Mouse (Mus musculus) adrenal gland, adult 2 months (tissue): Measurements from ENCODE around the gene Htra3. TPM values are rescaled to one million over a fixed set of nuclear protein-coding genes. Genes with fewer than 3 reads are reported as not detected.
A peak's percentile ranks its signal among the peaks of the same experiment; 100 is the strongest.

Experiments
- DNase-seq: peaks from one replicate; pipeline ENCODE4 v3.0.0; 2021
- polyA plus RNA-seq: library from polyadenylated mRNA; depleted of rRNA; stranded (reverse); fragments of >200 nt; gene quantifications from 2 replicates; pipeline ENCODE4 v1.2.3, GENCODE M21; 2012
- total RNA-seq, 2 experiments: library from RNA; stranded (reverse); gene quantifications; 2 replicates each; pipeline ENCODE4 v1.2.3; 2021

The Htra3 gene
- total and polyA plus RNA-seq, 3 experiments: 23.8 to 162 (median 58.0) TPM

DNA sequence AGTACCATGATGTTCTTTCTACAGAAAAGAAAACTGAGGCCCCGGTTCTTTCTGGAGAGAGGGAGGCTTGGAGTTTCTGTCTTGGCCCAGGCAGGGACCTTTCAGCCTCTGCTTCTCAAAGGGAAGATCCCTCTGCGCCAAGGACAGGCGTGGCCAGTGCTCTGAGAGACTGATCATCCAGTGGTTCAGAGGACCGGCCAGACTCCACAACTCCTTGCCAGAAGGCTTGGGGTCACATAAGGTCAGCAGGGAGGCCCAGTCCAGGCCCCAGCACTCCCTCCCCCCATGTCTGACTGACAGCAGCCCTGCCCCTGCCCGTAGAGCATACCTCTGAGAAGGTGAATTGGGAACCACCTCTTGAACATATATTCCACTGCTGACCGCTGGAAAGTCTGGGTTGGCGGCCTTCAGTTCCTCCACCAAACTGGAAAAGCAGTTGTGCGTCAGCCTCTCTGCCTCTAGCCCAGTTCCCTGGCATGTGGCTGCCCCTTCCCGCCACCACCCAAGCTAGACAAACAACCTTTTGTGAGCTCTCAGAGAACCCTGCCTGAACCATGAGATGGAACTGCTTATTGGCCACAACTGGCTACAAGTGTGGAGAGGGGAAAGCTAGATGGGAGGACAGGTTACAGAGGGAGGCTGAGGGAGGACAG, 25.7 kb downstream of the Htra3 start:
- DNase-seq: peak; percentile 49

DNA sequence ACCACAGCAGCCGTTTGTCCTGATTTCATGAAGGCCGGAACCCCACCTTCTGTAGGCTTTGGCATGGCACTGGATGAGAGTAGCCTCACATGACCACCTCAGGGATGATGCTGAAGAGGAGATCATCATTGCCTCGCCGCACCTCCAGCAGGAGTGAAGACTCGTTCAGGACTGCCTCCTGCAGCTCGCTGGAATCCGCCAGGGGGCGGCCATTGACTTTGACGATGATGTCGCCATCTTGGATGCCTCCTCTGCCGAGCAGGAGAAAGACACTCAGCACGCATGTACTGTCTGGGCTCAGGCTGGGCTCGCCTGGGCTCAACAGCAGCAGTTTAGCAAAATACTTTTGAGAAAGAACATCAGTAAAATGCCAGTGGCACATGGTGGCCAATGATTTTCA, 26.7 kb downstream of the Htra3 start:
- no peak for DNase-seq

DNA sequence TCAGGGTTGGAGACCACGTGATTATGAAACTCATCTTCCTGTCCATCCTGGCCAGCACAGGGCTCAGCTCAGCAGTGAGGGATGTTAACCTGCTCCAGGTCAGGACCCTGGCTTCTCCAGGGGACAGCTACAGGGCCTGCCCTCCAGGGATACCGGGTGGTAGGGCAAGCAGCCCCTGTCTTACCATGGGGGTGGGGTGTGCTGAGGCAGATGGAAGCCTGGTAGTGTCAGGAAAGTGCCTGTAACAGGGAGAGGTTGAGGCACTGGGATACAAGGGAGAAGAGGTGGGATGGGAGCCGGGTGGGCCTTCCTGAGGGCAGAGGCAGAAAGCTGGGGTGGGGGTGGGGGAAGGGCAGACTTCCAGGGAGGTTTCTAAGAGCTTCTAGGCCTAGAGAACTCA, 27.3 kb downstream of the Htra3 start:
- no peak for DNase-seq

DNA sequence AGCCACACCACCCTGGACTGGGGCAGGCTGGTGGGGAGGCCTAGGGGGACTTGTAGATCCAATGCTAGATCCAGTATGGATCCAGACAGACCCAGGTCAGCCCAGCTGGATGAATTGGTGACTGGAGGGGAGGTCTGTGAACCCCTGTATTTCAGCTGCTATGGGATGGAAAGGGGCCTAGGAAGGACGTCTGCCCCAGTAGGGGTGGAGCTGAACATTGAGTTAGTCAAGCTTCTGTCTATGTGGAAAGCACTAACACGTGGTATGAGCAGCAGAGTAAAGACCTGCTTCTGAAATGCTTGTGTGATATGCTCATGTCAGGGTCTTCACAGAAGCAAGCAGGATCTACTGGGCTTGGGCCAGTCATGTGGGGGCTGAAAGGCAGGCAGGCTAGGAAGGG, 31.4 kb downstream of the Htra3 start:
- DNase-seq: no peak

DNA sequence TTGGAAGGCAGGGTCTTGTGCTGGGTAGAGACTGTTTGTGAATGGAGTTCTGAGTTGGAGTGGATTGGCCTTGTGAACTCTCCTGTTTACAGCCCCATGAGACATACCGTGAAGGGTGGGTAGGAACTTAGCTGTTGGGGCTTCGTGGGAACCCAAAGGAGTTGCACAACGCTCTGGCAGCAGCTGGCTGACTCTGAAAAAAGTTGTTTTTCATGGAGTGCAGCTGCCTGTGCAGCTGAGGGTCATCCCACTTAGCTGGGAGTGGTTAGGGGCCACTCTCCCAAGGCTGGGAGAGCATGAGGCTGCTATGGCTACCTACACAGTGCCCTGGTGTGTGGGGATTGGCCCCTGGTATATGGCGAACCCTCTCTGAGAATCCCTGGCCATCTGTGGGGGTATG, 32.0 kb downstream of the Htra3 start:
- DNase-seq: peak; percentile 64

DNA sequence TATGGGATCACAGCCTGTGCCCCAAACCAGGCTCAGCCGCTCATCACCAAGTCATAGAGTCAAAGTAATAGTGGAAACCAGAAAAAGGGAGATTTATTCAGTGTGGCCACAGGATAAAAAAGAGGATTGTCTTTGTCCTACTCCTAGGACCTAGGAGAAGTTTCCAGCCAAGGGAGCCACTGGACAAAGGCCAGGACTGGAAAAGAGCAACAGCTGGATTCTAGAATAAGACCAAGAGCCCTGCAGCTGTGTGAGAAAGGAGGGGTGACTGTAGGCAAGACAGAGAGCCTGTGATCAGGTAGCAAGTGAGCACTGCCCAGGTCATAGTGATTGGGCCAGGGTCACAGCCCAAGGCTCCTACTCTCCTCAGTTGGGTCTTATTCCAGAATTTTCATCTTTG, 32.7 kb downstream of the Htra3 start:
- DNase-seq: no peak

DNA sequence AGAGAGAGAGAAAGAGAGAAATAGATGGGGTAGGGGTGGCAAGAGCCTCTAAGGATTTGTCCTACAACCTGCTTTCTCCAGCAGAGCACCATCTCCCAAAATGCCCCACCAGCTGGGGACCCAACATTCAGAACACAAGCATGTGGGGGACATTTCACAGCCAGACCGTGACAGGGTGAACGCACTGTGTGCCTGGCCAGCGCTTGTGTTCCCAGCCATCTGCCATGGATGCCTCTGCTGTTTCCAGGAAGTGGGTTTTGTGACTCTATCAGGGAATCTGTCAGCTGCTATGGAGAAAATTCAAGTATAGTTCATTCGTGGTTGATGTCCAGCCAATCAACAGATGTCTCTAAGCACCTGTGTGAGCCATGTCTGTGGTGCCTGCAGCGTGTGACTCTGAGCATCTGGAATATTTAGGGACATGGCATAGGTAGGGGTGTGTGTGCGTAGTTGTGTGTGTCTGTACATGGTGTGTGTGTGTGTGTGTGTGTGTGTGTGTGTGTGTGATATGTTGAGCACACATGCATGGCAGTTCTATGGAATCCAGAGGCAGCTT, 33.6 kb downstream of the Htra3 start:
- DNase-seq: no peak

DNA sequence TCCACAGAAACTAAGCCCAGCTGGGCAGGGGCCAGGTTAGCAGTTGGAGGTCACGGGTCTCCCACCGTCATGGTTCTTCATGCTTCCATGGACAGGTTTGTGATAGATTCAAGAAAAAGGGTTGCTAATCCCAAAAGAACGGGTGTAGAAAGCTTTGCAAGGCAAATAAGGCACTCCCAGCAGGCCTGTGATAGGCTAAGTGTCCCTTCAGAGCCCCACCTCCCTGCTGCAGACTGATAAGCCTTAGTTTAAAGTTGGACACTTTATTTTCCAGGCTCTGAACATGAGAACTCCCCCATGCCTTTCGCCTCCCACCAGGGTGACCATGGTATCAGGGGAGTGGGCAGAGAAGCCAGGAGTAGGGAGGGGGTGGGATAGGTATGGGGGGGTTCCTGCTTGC, 35.5 kb downstream of the Htra3 start:
- no peak for DNase-seq

GRCm38 (mm10) chr5:35643401-35644048, 36.1 kb downstream of the Htra3 start:
- DNase-seq: no peak

GRCm38 (mm10) chr5:35641961-35642584, 37.5 kb downstream of the Htra3 start:
- DNase-seq: no peak

- DNase-seq: peak; percentile 90
Observed at GRCm38 (mm10) chr5:35636016-35636415, 43.6 kb downstream of the Htra3 start.

- DNase-seq: no peak
Observed at GRCm38 (mm10) chr5:35632841-35633240, 46.7 kb downstream of the Htra3 start.

- DNase-seq: no peak
Observed at GRCm38 (mm10) chr5:35631755-35632154, 47.8 kb downstream of the Htra3 start.

GRCm38 (mm10) chr5:35631224-35631623, 48.4 kb downstream of the Htra3 start:
- no peak for DNase-seq

DNA sequence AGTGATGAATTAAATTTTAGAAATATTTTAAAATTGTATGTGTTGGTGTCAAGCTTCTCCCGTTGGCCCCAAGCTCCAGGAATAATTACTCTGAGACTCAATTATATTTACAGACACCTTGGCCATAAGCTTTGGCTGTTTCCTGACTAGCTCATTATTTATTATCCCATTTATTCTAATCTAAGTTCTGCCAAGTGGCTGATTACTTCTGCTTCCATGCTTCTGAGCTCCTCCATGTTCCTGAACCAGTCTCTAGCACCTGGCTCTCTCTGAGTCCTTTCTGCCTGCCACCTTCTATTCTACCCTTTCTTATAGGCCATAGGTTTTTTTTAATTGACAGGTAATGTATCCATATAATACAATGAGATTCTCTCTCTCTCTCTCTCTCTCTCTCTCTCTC, 48.9 kb downstream of the Htra3 start:
- no peak for DNase-seq

- no peak for DNase-seq
Observed at GRCm38 (mm10) chr5:35629333-35629732, 50.2 kb downstream of the Htra3 start.

DNA sequence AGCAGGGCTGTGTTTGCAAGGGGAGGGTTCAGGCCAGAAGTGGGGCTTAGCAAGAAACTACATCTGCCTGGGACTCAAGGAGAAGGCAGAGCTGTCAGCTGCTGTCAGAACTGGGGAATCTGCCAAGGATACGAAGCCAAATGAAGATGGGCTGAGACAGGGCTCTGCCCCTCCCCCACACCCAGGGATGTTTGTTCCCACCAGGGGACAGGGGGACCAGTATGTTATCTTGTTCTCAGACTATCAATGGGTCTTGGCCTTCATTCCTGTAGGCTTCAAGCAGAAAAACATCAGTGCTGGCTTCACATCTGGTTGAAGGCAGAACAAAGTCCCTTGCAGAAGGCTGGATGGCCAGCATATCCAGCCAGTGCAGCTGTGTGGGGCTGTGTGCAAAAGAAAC, 50.9 kb downstream of the Htra3 start:
- peak; percentile 26 for DNase-seq

DNA sequence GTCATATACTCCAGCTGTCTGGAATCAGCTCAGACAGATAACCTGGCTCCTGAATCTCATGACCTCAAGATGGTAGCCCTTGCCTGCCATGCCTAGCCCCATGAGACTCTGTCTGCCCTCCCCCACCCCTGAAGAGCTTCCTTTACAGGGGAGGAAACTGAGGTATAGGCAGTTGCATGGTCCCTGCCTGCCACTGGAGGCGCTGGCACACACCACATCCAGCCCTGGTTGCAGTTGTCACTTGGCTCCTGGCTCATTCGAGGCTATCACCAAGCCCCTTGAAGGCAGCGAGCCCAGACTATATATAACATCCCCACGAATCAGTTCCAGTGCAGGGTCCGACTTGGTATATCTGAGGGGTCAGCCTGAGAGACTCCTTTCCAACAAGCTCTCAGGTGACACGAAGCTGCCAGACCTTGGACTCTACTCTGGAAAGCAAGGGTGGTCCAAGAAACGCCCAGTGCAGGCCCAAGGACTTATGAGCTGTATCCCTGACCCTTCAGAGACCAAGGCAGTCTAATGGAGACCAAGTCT, 52.2 kb downstream of the Htra3 start:
- no peak for DNase-seq

- peak; percentile 37 for DNase-seq
Observed at GRCm38 (mm10) chr5:35626408-35626807, 53.2 kb downstream of the Htra3 start.

DNA sequence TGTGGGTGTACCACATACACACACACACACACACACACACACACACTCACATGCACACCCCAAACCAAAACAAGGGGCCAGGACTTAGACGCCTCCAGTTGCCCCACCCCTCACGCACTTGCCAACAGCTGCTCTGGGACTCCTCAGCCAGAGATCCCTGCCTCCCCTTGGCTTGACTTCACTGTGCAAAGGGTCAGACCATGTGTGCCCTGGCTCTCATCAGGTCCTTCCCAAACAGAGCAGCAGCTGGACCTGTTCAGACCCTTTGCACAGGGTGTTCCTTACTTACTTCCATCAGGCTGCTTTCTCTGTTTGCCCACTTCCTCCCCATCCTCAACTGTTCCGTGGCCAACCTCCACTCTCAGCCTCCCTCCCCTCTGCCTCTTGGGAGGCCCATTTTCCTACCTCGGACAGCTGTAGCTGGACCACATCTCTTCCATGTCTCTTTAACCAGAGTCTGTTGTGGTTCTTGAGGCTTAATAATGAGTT, 54.8 kb downstream of the Htra3 start:
- peak; percentile 43 for DNase-seq

GRCm38 (mm10) chr5:35623831-35624230, 55.8 kb downstream of the Htra3 start:
- no peak for DNase-seq

DNA sequence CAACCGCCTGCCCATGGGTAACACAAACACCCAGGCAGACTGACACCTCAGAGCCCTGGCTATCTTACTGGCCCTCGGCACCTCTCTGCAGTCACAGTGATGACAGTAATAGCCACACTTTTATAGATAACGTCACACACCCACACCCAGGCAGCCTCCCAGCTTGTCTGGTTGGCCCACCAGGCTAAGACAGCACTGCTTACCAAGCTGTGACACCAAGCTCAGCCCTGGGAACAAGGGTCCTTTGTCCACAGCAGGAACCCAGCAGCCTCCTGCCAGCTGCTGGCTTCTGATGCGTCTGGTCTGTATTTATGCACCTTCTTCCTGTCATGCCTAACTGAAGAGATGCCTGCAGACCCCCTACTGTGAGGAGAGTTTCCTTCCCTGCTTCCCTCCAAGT, 58.5 kb downstream of the Htra3 start:
- no peak for DNase-seq

- no peak for DNase-seq
Observed at GRCm38 (mm10) chr5:35616943-35617342, 62.6 kb downstream of the Htra3 start.
